Mouse (Mus musculus) MEL (cell line): ENCODE measurements at regions not wholly inside any gene's neighbourhood (a gene's known extent, or its start where the extent isn't known, plus 50 kb on each side); places are given as distances from the start of the nearest gene placed in this dataset.
A peak's percentile ranks its signal among the peaks of the same experiment; 100 is the strongest.

ENCODE experiments used
- DNase-seq: peaks from one replicate; pipeline ENCODE4 v3.0.0; 2011; ENCODE audit warnings: low read depth, low spot score
- H3K27ac ChIP-seq: 2 replicates; pipeline ENCODE4 v1.5.1; 2012; ENCODE audit warnings: low read depth, mild to moderate bottlenecking, control low read depth, low read length, moderate library complexity; ENCODE audit not compliant: control insufficient read depth
- H3K27me3 ChIP-seq, 2 experiments: fragments of 150-350 bp in 1 of 2; sonication (generic) in 1 of 2; 2 replicates each; pipeline ENCODE4 v1.6.1; 2012; ENCODE audit warnings: low read length in 2 of 2, mild to moderate bottlenecking in 2 of 2, improper control_type of control experiment in 1 of 2, moderate library complexity in 1 of 2; ENCODE audit not compliant: insufficient read depth in 2 of 2, control insufficient read depth in 1 of 2
- H3K36me3 ChIP-seq, 2 experiments: 2 replicates each; pipeline ENCODE4 v1.6.1; 2012 to 2014; ENCODE audit warnings: low read length in 2 of 2, improper control_type of control experiment in 1 of 2, inconsistent platforms in 1 of 2, mild to moderate bottlenecking in 1 of 2; ENCODE audit not compliant: insufficient read depth in 2 of 2, control insufficient read depth in 1 of 2
- H3K4me1 ChIP-seq, 2 experiments: fragments of 150-350 bp in 1 of 2; sonication (generic) in 1 of 2; 2 replicates each; pipeline ENCODE4 v1.6.1; 2012; ENCODE audit warnings: low read length in 2 of 2, improper control_type of control experiment in 1 of 2, mild to moderate bottlenecking in 1 of 2; ENCODE audit not compliant: insufficient read depth in 2 of 2, control insufficient read depth in 1 of 2
- H3K4me3 ChIP-seq, 2 experiments: fragments of 150-350 bp in 1 of 2; sonication (generic) in 1 of 2; 2 replicates each; pipeline ENCODE4 v1.5.1; 2012; ENCODE audit warnings: low read depth in 2 of 2, low read length in 2 of 2, mild to moderate bottlenecking in 2 of 2, moderate library complexity in 2 of 2, control low read depth in 1 of 2, improper control_type of control experiment in 1 of 2; ENCODE audit not compliant: control insufficient read depth in 1 of 2, insufficient read depth in 1 of 2
- H3K79me2 ChIP-seq: 2 replicates; pipeline ENCODE4 v1.6.1; 2012; ENCODE audit warnings: mild to moderate bottlenecking, low read length, moderate library complexity; ENCODE audit not compliant: control insufficient read depth, poor library complexity, insufficient read depth
- H3K9ac ChIP-seq: 2 replicates; pipeline ENCODE4 v1.6.1; 2012; ENCODE audit warnings: low read depth, mild to moderate bottlenecking, control low read depth, low read length, moderate library complexity; ENCODE audit not compliant: control insufficient read depth, poor library complexity, severe bottlenecking
- H3K9me3 ChIP-seq: fragments of 150-350 bp; sonication (generic); replicated peaks from 2 replicates; pipeline ENCODE4 v1.6.1; 2012; ENCODE audit warnings: mild to moderate bottlenecking, low read length, improper control_type of control experiment, moderate library complexity; ENCODE audit not compliant: insufficient read depth
- E2F4 ChIP-seq: IDR thresholded peaks from 2 replicates; pipeline ENCODE4 v1.6.1; 2011; ENCODE audit warnings: low read depth, low read length, improper control_type of control experiment, borderline replicate concordance
- ELF1 ChIP-seq: IDR thresholded peaks from 2 replicates; pipeline ENCODE4 v1.6.1; 2014; ENCODE audit warnings: low read depth, mild to moderate bottlenecking, inconsistent platforms, low read length, improper control_type of control experiment, moderate library complexity
- EP300 ChIP-seq, 2 experiments: IDR thresholded peaks; 2 replicates each; pipeline ENCODE4 v1.6.1; 2011; ENCODE audit warnings: improper control_type of control experiment in 2 of 2, low read length in 2 of 2, low read depth in 1 of 2, mild to moderate bottlenecking in 1 of 2
- ETS1 ChIP-seq: IDR thresholded peaks from 2 replicates; pipeline ENCODE4 v1.6.1; 2012; ENCODE audit warnings: low read depth, mild to moderate bottlenecking, inconsistent platforms, low read length, improper control_type of control experiment, moderate library complexity
- GABPA ChIP-seq: IDR thresholded peaks from 2 replicates; pipeline ENCODE4 v1.6.1; 2012; ENCODE audit warnings: low read depth, mild to moderate bottlenecking, inconsistent platforms, low read length, improper control_type of control experiment, moderate library complexity
- HCFC1 ChIP-seq: IDR thresholded peaks from 2 replicates; pipeline ENCODE4 v1.6.1; 2012; ENCODE audit warnings: low read depth, mild to moderate bottlenecking, inconsistent platforms, low read length, improper control_type of control experiment, moderate library complexity
- JUND ChIP-seq: IDR thresholded peaks from 2 replicates; pipeline ENCODE4 v1.6.1; 2011; ENCODE audit warnings: low read depth, mild to moderate bottlenecking, improper control_type of control experiment, low read length
- MAFK ChIP-seq: IDR thresholded peaks from 2 replicates; pipeline ENCODE4 v1.6.1; 2011; ENCODE audit warnings: low read depth, mild to moderate bottlenecking, low read length, improper control_type of control experiment, borderline replicate concordance
- MAZ ChIP-seq: IDR thresholded peaks from 2 replicates; pipeline ENCODE4 v1.6.1; 2012; ENCODE audit warnings: low read depth, mild to moderate bottlenecking, inconsistent platforms, low read length, improper control_type of control experiment
- MEF2A ChIP-seq: IDR thresholded peaks from 2 replicates; pipeline ENCODE4 v1.6.1; 2014; ENCODE audit warnings: low read depth, mild to moderate bottlenecking, inconsistent platforms, low read length, improper control_type of control experiment; ENCODE audit not compliant: poor library complexity, insufficient replicate concordance, severe bottlenecking; ENCODE audit errors: extremely low read depth
- MXI1 ChIP-seq: IDR thresholded peaks from 2 replicates; pipeline ENCODE4 v1.6.1; 2011; ENCODE audit warnings: mild to moderate bottlenecking, low read depth, low read length, improper control_type of control experiment
- MYB ChIP-seq: IDR thresholded peaks from 2 replicates; pipeline ENCODE4 v1.6.1; 2011; ENCODE audit warnings: mild to moderate bottlenecking, low read depth, low read length, improper control_type of control experiment
- NELFE ChIP-seq: IDR thresholded peaks from 2 replicates; pipeline ENCODE4 v1.6.1; 2011; ENCODE audit warnings: low read depth, low read length, improper control_type of control experiment
- POLR2A ChIP-seq, 2 experiments: IDR thresholded peaks; 2 replicates each; pipeline ENCODE4 v1.6.1; 2011 to 2012; ENCODE audit warnings: low read length in 2 of 2, mild to moderate bottlenecking in 2 of 2, control low read depth in 1 of 2, improper control_type of control experiment in 1 of 2, low read depth in 1 of 2, moderate library complexity in 1 of 2; ENCODE audit not compliant: control insufficient read depth in 1 of 2, insufficient read depth in 1 of 2, poor library complexity in 1 of 2
- POLR2AphosphoS2 ChIP-seq: IDR thresholded peaks from 2 replicates; pipeline ENCODE4 v1.6.1; 2011; ENCODE audit warnings: low read length, improper control_type of control experiment
- RAD21 ChIP-seq: IDR thresholded peaks from 2 replicates; pipeline ENCODE4 v1.6.1; 2011; ENCODE audit warnings: mild to moderate bottlenecking, low read depth, low read length, improper control_type of control experiment
- RCOR1 ChIP-seq: IDR thresholded peaks from 2 replicates; pipeline ENCODE4 v1.6.1; 2012; ENCODE audit warnings: low read depth, mild to moderate bottlenecking, inconsistent platforms, low read length, improper control_type of control experiment
- SIN3A ChIP-seq: IDR thresholded peaks from 2 replicates; pipeline ENCODE4 v1.6.1; 2012; ENCODE audit warnings: low read length, improper control_type of control experiment, inconsistent platforms
- SMC3 ChIP-seq: IDR thresholded peaks from 2 replicates; pipeline ENCODE4 v1.6.1; 2011; ENCODE audit warnings: low read depth, low read length, improper control_type of control experiment
- TAL1 ChIP-seq: IDR thresholded peaks from 2 replicates; pipeline ENCODE4 v1.6.1; 2012; ENCODE audit warnings: mild to moderate bottlenecking, inconsistent platforms, low read length, moderate library complexity, mixed read lengths
- TCF12 ChIP-seq: IDR thresholded peaks from 2 replicates; pipeline ENCODE4 v1.6.1; 2014; ENCODE audit warnings: low read depth, mild to moderate bottlenecking, inconsistent platforms, low read length, improper control_type of control experiment, moderate library complexity
- USF1 ChIP-seq: IDR thresholded peaks from 2 replicates; pipeline ENCODE4 v1.6.1; 2014; ENCODE audit warnings: low read depth, mild to moderate bottlenecking, inconsistent platforms, low read length, improper control_type of control experiment, moderate library complexity
- USF2 ChIP-seq, 2 experiments: IDR thresholded peaks; 2 replicates each; pipeline ENCODE4 v1.6.1; 2011 to 2012; ENCODE audit warnings: improper control_type of control experiment in 2 of 2, low read length in 2 of 2, borderline replicate concordance in 1 of 2, inconsistent platforms in 1 of 2, low read depth in 1 of 2, mild to moderate bottlenecking in 1 of 2; ENCODE audit not compliant: insufficient read depth in 1 of 2
- ZC3H11A ChIP-seq: IDR thresholded peaks from 2 replicates; pipeline ENCODE4 v1.6.1; 2012; ENCODE audit warnings: low read depth, mild to moderate bottlenecking, inconsistent platforms, low read length, improper control_type of control experiment
- ZKSCAN1 ChIP-seq: IDR thresholded peaks from 2 replicates; pipeline ENCODE4 v1.6.1; 2012; ENCODE audit warnings: low read depth, mild to moderate bottlenecking, inconsistent platforms, low read length, improper control_type of control experiment, moderate library complexity

DNA sequence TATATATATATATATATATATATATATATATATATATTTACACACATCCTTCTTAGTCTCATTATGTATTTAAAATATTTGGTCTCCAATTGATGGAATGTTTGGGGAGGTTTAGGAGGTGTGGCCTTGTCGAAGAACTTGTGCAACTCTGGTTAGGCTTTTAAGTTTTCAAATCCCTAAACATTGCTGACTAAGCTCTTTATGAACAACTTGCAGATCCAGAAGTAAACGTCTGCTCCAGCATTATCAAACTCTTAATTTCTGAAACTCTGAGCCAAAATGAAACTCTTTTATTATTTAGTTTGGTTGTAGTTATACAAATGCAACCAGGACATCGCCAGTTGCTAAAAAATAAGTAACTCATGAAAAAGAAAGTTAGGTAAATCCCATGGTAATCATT is 792.7 kb upstream of the Nudt12 start:
- Histone ChIP-seq H3K79me2 (no peaks in the 10 kb centered on the region), H3K27ac (no peak overlapping the region), H3K9ac (no peak overlapping the region), H3K4me1 (no peaks in the 10 kb centered on the region), H3K9me3 (no peaks in the 10 kb centered on the region), H3K36me3 (no peaks in the 10 kb centered on the region), H3K4me3 (no peak overlapping the region), H3K27me3 (no peaks in the 10 kb centered on the region)
- no peak for TF ChIP-seq TAL1
- TF ChIP-seq ZC3H11A, result no peak
- peak; percentile 53; the same call in 1 of the 2 replicates for TF ChIP-seq MAFK
- no peak for DNase-seq

GRCm38 (mm10) chr17:59793434-59793833 is 780.3 kb upstream of the Nudt12 start:
- TF ChIP-seq POLR2A (IDR thresholded peaks at IDR 0.05; ENCODE audit: control insufficient read depth in 1 of 2, insufficient read depth in 1 of 2, low read depth in 1 of 2, low read length in 2 of 2, poor library complexity in 1 of 2) (no peak), MXI1 (no peak), SIN3A (no peak), HCFC1 (no peak), ZC3H11A (no peak), MAZ (no peak), JUND (no peak), USF1 (no peak), TCF12 (no peak), SMC3 (no peak), EP300 (IDR thresholded peaks at IDR 0.05; ENCODE audit: low read depth in 1 of 2, low read length in 2 of 2) (no peak), POLR2AphosphoS2 (no peak), USF2 (IDR thresholded peaks at IDR 0.05; ENCODE audit: borderline replicate concordance in 1 of 2, insufficient read depth in 1 of 2, low read depth in 1 of 2, low read length in 2 of 2) (no peak)
- TF ChIP-seq, all 39 proteins: peak for 0
- Histone ChIP-seq H3K4me3 (no peak overlapping the region), H3K36me3 (no peaks in the 10 kb centered on the region), H3K79me2 (no peaks in the 10 kb centered on the region), H3K9me3 (no peaks in the 10 kb centered on the region), H3K27me3 (no peaks in the 10 kb centered on the region), H3K27ac (no peak overlapping the region), H3K9ac (no peak overlapping the region), H3K4me1 (no peaks in the 10 kb centered on the region)
- DNase-seq, result no peak

DNA sequence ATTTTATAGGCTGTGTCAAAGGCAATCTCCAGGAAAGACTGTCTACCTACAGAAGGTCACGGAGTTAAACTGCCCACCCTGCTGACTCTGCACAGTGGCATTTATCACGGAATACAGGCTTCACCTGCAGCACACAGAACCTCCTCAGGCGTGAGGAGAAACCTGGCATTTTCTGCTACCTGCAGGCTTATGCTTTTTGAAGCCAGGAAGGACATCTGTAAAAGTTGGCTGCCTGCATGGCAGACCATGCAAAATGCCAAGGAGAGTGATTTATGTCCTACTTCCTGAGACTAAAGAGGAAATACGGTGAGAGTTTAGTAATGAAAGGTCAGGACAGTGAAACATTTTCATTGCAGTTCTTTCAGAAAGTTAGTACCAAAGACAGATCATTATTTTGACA is 779.6 kb upstream of the Nudt12 start:
- no peaks in the 10 kb centered on the region for H3K36me3 ChIP-seq
- H3K4me3 ChIP-seq, result no peak overlapping the region
- no peak overlapping the region for H3K27ac ChIP-seq
- no peaks in the 10 kb centered on the region for H3K79me2 ChIP-seq
- H3K9me3 ChIP-seq, result no peaks in the 10 kb centered on the region
- no peaks in the 10 kb centered on the region for H3K27me3 ChIP-seq
- DNase-seq, result no peak
- no peaks in the 10 kb centered on the region for H3K4me1 ChIP-seq
- TF ChIP-seq MYB (no peak), ETS1 (no peak), ELF1 (no peak), RCOR1 (no peak), GABPA (no peak), RAD21 (no peak), MEF2A (no peak), E2F4 (no peak), POLR2A (IDR thresholded peaks at IDR 0.05; ENCODE audit: control insufficient read depth in 1 of 2, insufficient read depth in 1 of 2, low read depth in 1 of 2, low read length in 2 of 2, poor library complexity in 1 of 2) (no peak), JUND (no peak), MAFK (no peak), SMC3 (no peak), NELFE (no peak), ZKSCAN1 (no peak), HCFC1 (no peak)
- TF ChIP-seq, all 39 proteins: peak for 0
- no peak overlapping the region for H3K9ac ChIP-seq
